Mouse (Mus musculus) embryo, embryonic 11.5 days (tissue): ENCODE data around the gene Stoml1.

Experiments used
- DNase-seq: peaks from one replicate; pipeline ENCODE4 v3.0.0-alpha.2; 2012; ENCODE audit warnings: low read depth, low spot score

Gene Stoml1

GRCm38 (mm10) chr9:58272068-58272541 lies 19.1 kb downstream of the Stoml1 start:
- no peak for DNase-seq

GRCm38 (mm10) chr9:58272855-58273254 lies 19.9 kb downstream of the Stoml1 start:
- no peak for DNase-seq

- DNase-seq, result no peak
Observed at GRCm38 (mm10) chr9:58274101-58274604, 21.2 kb downstream of the Stoml1 start.

- DNase-seq, result no peak
Observed at GRCm38 (mm10) chr9:58274626-58275025, 21.7 kb downstream of the Stoml1 start.

- DNase-seq, result no peak
Observed at GRCm38 (mm10) chr9:58275115-58275774, 22.3 kb downstream of the Stoml1 start.

- DNase-seq, result no peak
Observed at GRCm38 (mm10) chr9:58275797-58276196, 22.8 kb downstream of the Stoml1 start.

GRCm38 (mm10) chr9:58276346-58276745 lies 23.4 kb downstream of the Stoml1 start:
- no peak for DNase-seq

GRCm38 (mm10) chr9:58278313-58278712 lies 25.3 kb downstream of the Stoml1 start:
- DNase-seq, result no peak

- no peak for DNase-seq
Observed at GRCm38 (mm10) chr9:58278821-58279723, 26.1 kb downstream of the Stoml1 start.

- DNase-seq, result no peak
Observed at GRCm38 (mm10) chr9:58279780-58280179, 26.8 kb downstream of the Stoml1 start.

- peak; percentile 85 for DNase-seq
Observed at GRCm38 (mm10) chr9:58280259-58281109, 27.5 kb downstream of the Stoml1 start.

GRCm38 (mm10) chr9:58281597-58281996 lies 28.6 kb downstream of the Stoml1 start:
- no peak for DNase-seq

- DNase-seq, result no peak
Observed at GRCm38 (mm10) chr9:58283431-58283830, 30.5 kb downstream of the Stoml1 start.

- DNase-seq, result no peak
Observed at GRCm38 (mm10) chr9:58289090-58289489, 36.1 kb downstream of the Stoml1 start.

- DNase-seq, result no peak
Observed at GRCm38 (mm10) chr9:58289901-58290300, 36.9 kb downstream of the Stoml1 start.

GRCm38 (mm10) chr9:58294527-58294926 lies 41.6 kb downstream of the Stoml1 start:
- DNase-seq, result no peak

- DNase-seq, result no peak
Observed at GRCm38 (mm10) chr9:58295345-58295744, 42.4 kb downstream of the Stoml1 start.

- DNase-seq, result no peak
Observed at GRCm38 (mm10) chr9:58295766-58296361, 42.9 kb downstream of the Stoml1 start.

- no peak for DNase-seq
Observed at GRCm38 (mm10) chr9:58297065-58297464, 44.1 kb downstream of the Stoml1 start.

GRCm38 (mm10) chr9:58297961-58298477 lies 45.1 kb downstream of the Stoml1 start:
- no peak for DNase-seq

GRCm38 (mm10) chr9:58299356-58299799 lies 46.4 kb downstream of the Stoml1 start:
- no peak for DNase-seq
